Mouse (Mus musculus): ENCODE results near the gene Auh.

DNA sequence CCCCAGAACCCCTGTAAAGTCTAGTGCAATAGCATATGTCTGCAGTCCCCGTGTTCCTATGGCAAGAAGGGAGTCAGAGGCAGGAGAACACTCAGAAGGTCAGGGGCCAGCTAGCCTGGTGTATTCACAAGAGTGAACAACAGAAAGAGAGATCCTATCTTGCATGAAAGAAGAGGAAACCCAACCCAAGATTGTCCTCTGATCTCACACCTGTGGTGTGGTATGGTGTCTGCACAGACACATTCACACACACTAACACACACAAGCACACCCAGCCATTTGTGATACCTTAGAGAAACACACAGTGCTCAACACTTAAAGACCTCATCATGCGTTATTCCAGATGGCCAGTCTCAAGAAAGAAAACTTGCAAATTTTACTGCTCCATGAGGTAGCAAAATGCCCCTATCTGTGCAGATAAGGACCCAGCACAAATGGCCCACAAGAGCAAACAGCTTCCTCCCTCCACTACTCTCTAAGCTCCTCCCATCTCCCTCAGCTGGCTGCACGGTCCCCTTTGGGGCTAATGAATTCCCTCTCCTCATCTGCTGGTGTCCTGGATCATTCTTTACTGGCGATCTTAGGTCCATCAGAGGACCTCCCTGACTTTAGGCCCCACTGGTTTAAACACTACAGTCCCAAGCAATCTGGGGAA is 128.7 kb downstream of the Auh start:
- TF ChIP-seq POLR2A (IDR thresholded peaks at IDR 0.05; ENCODE audit: borderline replicate concordance, extremely low read depth, insufficient read depth, insufficient read length, poor library complexity, severe bottlenecking), result no peak
- TF ChIP-seq CTCF (IDR thresholded peaks at IDR 0.05; ENCODE audit: borderline replicate concordance, extremely low read depth, insufficient read depth, insufficient read length), result no peak

All from brain, embryonic 14.5 days (tissue).